Comparison of ENCODE assay signal across 20 mouse cellular contexts in the genomic region with DNA sequence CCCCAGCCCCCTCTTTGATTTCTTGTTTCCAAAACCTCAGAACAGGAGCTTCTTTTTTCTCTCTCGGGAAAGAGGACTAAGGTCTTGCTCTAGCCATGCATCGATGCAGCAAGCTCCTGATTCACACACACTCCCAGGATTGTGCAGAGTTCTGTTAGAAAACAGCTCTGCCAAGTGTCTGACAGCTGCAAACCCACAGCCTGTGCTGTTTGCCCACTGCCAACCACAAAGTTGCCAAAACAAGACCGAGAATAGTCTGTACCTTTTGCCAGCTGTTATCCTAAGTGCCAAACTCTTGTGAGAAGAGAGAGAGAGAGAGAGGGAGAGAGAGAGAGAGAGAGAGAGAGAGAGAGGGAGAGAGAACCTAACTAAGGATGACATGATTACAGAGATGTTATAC.
DNase-seq lines count a peak whose midpoint lies in the region; ATAC-seq and TF ChIP-seq lines count a peak whose summit lies in the region.
"Had no signal": no experiment of that assay in that cellular context is flagged by ENCODE, and none has a peak within 500 bp of the region (broad histone marks: within the 10 kb centered on the region; RNA-seq: fewer than 3 reads in every experiment).

No protein-coding gene starts in this region.

- H3K27ac ChIP-seq in midbrain, postnatal 0 days (ENCODE audit: low read depth, low read length) = no peak overlapping the region
- H3K27ac ChIP-seq in midbrain, embryonic 13.5 days = no peak overlapping the region
- H3K27ac ChIP-seq: embryonic facial prominence, embryonic 12.5 days; forebrain, embryonic 10.5 days; heart, embryonic 13.5 days; neural tube, embryonic 13.5 days had no signal

- no peaks in the 10 kb centered on the region for H3K4me1 ChIP-seq in midbrain, postnatal 0 days (ENCODE audit: insufficient read depth, low read length)
- H3K4me1 ChIP-seq in midbrain, embryonic 13.5 days (replicated peaks) = peaks cover 9% of the 10 kb centered on the region; the same call in 1 of the 2 replicates
- H3K4me1 ChIP-seq: forebrain, embryonic 10.5 days had no signal

- no peak overlapping the region for H3K9ac ChIP-seq in midbrain, postnatal 0 days (replicated peaks; ENCODE audit: low read length, poor library complexity, severe bottlenecking)
- no peak overlapping the region for H3K9ac ChIP-seq in midbrain, embryonic 13.5 days (replicated peaks)
- H3K9ac ChIP-seq: embryonic facial prominence, embryonic 12.5 days; heart, embryonic 13.5 days; lung, embryonic 14.5 days; neural tube, embryonic 13.5 days had no signal

- H3K27me3 ChIP-seq in midbrain, postnatal 0 days (ENCODE audit: insufficient read depth, low read length) = no peaks in the 10 kb centered on the region
- H3K27me3 ChIP-seq in midbrain, embryonic 13.5 days = no peaks in the 10 kb centered on the region
- H3K27me3 ChIP-seq: embryonic facial prominence, embryonic 12.5 days; heart, embryonic 13.5 days; neural tube, embryonic 13.5 days had no signal

- no peak for TF ChIP-seq CTCF in midbrain, postnatal 0 days (IDR thresholded peaks at IDR 0.05)

- no peak overlapping the region for H3K4me3 ChIP-seq in midbrain, postnatal 0 days (ENCODE audit: low read depth, low read length)
- no peak overlapping the region for H3K4me3 ChIP-seq in midbrain, embryonic 13.5 days (replicated peaks)
- H3K4me3 ChIP-seq: embryonic facial prominence, embryonic 12.5 days; forebrain, embryonic 10.5 days; heart, embryonic 13.5 days; neural tube, embryonic 13.5 days had no signal

- peak; percentile 55; the same call in 1 of the 2 replicates for ATAC-seq in frontal cortex, adult (ENCODE audit: low TSS enrichment)
- no peak for ATAC-seq in midbrain, postnatal 0 days (ENCODE audit: low FRiP score)
- ATAC-seq in midbrain, embryonic 13.5 days = no peak
- ATAC-seq in common myeloid progenitor, adult 5-6 weeks (replicated peaks; ENCODE audit: low read depth, poor library complexity, severe bottlenecking) = peak; percentile 11; the same call in 1 of the 2 replicates
- no peak for ATAC-seq in activated CD4-positive, CD25-positive, alpha-beta regulatory T cell, adult 4 months
- ATAC-seq: intestine, embryonic 16.5 days; midbrain, embryonic 16.5 days had no signal

- DNase-seq in frontal cortex, postnatal 36 days (ENCODE audit: low spot score in 2 of 2) = no peak
- peak; percentile 52 for DNase-seq in midbrain, postnatal 0 days (ENCODE audit: low spot score)
- DNase-seq in thymus, postnatal 14 days = peak; percentile 6
- no peak for DNase-seq in adrenal gland, adult 18-20 months (ENCODE audit: low spot score in 2 of 2)
- DNase-seq: adrenal gland, postnatal 25 days; B cell, adult 2 months; heart, postnatal 4 days; kidney, postnatal 14 days; lung, embryonic 14.5 days had no signal

- H3K9me3 ChIP-seq in midbrain, postnatal 0 days (ENCODE audit: low read length) = no peaks in the 10 kb centered on the region
- no peaks in the 10 kb centered on the region for H3K9me3 ChIP-seq in midbrain, embryonic 13.5 days
- H3K9me3 ChIP-seq: embryonic facial prominence, embryonic 12.5 days; forebrain, embryonic 10.5 days; heart, embryonic 13.5 days; neural tube, embryonic 13.5 days had no signal

- H3K4me2 ChIP-seq in midbrain, postnatal 0 days (ENCODE audit: low read depth, low read length, poor library complexity, severe bottlenecking) = no peak overlapping the region
- H3K4me2 ChIP-seq in midbrain, embryonic 13.5 days (replicated peaks) = no peak overlapping the region
- H3K4me2 ChIP-seq: embryonic facial prominence, embryonic 12.5 days; heart, embryonic 13.5 days; liver, embryonic 11.5 days; lung, embryonic 14.5 days; neural tube, embryonic 13.5 days had no signal

- no peaks in the 10 kb centered on the region for H3K36me3 ChIP-seq in midbrain, postnatal 0 days (ENCODE audit: insufficient read depth, low read length)
- H3K36me3 ChIP-seq in midbrain, embryonic 13.5 days = no peaks in the 10 kb centered on the region
- H3K36me3 ChIP-seq: embryonic facial prominence, embryonic 12.5 days; forebrain, embryonic 10.5 days; heart, embryonic 13.5 days; neural tube, embryonic 13.5 days had no signal

- WGBS in midbrain, postnatal 0 days = 87% methylated on average over 3 of the region's 3 CpGs
- WGBS in midbrain, embryonic 13.5 days = 87% methylated on average over 3 of the region's 3 CpGs

Comparison
In these comparisons a context has a peak if more than half of its experiments do, and no peak if none do; other contexts are left out.
1. ATAC-seq: peak in frontal cortex, adult (single experiment) and common myeloid progenitor, adult 5-6 weeks (single experiment); none in midbrain, postnatal 0 days (single experiment), midbrain, embryonic 13.5 days (single experiment) and activated CD4-positive, CD25-positive, alpha-beta regulatory T cell, adult 4 months (single experiment).
2. DNase-seq: peak in midbrain, postnatal 0 days (single experiment) and thymus, postnatal 14 days (single experiment); none in frontal cortex, postnatal 36 days (0 of 2) and adrenal gland, adult 18-20 months (0 of 2).